In the genomic region with DNA sequence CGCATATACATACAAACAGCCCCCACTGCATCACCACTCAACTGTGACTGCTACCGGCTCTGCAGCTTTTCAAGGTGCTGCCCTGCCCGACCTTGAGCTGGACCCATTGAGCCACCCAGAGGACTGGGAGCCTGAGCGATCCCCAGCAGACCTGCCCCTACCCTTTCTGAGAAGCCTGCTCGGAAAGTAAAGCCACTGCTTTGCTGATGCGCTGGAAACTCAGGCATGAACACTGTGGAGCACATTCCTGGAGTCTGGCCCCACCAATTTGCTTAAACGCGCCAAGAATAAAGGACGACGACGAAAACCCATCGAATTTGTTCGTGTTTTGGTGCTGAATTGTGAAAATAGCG, we compare ENCODE assay signal across 8 mouse cellular contexts. TPM values are rescaled to one million over a fixed set of nuclear protein-coding genes. Genes with fewer than 3 reads are reported as not detected.
DNase-seq lines count a peak whose midpoint lies in the region; ATAC-seq and TF ChIP-seq lines count a peak whose summit lies in the region.

No protein-coding gene starts in this region.

- peak overlapping the region; percentile 78 for H3K4me3 ChIP-seq in left cerebral cortex, adult 2 months
- peak overlapping the region; percentile 75 for H3K4me3 ChIP-seq in embryonic facial prominence, embryonic 13.5 days
- H3K4me3 ChIP-seq in intestine, embryonic 15.5 days (replicated peaks), result peak overlapping the region; percentile 79
- H3K4me3 ChIP-seq in macrophage (ENCODE audit: inconsistent target), result peak overlapping the region; percentile 54

- peaks cover 14% of the 10 kb centered on the region for H3K27me3 ChIP-seq in embryonic facial prominence, embryonic 13.5 days
- no peaks in the 10 kb centered on the region for H3K27me3 ChIP-seq in intestine, embryonic 15.5 days (replicated peaks)

- H3K9ac ChIP-seq in embryonic facial prominence, embryonic 13.5 days, result peak overlapping the region; percentile 78
- H3K9ac ChIP-seq in intestine, embryonic 15.5 days, result peak overlapping the region; percentile 65; the same call in 1 of the 2 replicates

- ATAC-seq in embryonic facial prominence, embryonic 13.5 days (ENCODE audit: insufficient number of reproducible peaks, insufficient read depth, low FRiP score, low TSS enrichment, low read depth), result no peak
- no peak for ATAC-seq in intestine, embryonic 15.5 days

- H3K79me2 ChIP-seq in macrophage (ENCODE audit: inconsistent target), result peaks cover 35% of the 10 kb centered on the region

- H3K9me3 ChIP-seq in embryonic facial prominence, embryonic 13.5 days, result no peaks in the 10 kb centered on the region
- no peaks in the 10 kb centered on the region for H3K9me3 ChIP-seq in intestine, embryonic 15.5 days

- H3K4me2 ChIP-seq in embryonic facial prominence, embryonic 13.5 days, result peak overlapping the region; percentile 100
- H3K4me2 ChIP-seq in intestine, embryonic 15.5 days (replicated peaks), result peak overlapping the region; percentile 96

- H3K36me3 ChIP-seq in embryonic facial prominence, embryonic 13.5 days, result peaks cover 12% of the 10 kb centered on the region
- no peaks in the 10 kb centered on the region for H3K36me3 ChIP-seq in intestine, embryonic 15.5 days
- H3K36me3 ChIP-seq in macrophage (ENCODE audit: inconsistent target), result peaks cover 9% of the 10 kb centered on the region; the same call in 1 of the 2 replicates

- peak overlapping the region; percentile 96 for H3K27ac ChIP-seq in left cerebral cortex, adult 2 months
- peak overlapping the region; percentile 88 for H3K27ac ChIP-seq in embryonic facial prominence, embryonic 13.5 days
- peak overlapping the region; percentile 91 for H3K27ac ChIP-seq in intestine, embryonic 15.5 days
- H3K27ac ChIP-seq in macrophage, result 0 out of 2 replicates have a peak overlapping the region, but pooled peaks have one; percentile 25

- no peak for DNase-seq in left cerebral cortex, adult 2 months (ENCODE audit: extremely low spot score in 1 of 2, low spot score in 2 of 2)
- DNase-seq in left cerebral cortex, postnatal 10 days (ENCODE audit: extremely low spot score in 1 of 2, low spot score in 2 of 2), result no peak
- no peak for DNase-seq in urinary bladder, postnatal 25 days (ENCODE audit: low spot score)
- no peak for DNase-seq in left cerebral cortex, postnatal 14 days (ENCODE audit: low spot score in 2 of 2)
- no peak for DNase-seq in left cerebral cortex, adult 8-10 months (ENCODE audit: low spot score in 2 of 2)

- under 1% methylated on average over 14 of the region's 14 CpGs for WGBS in embryonic facial prominence, embryonic 13.5 days
- 1% methylated on average over 14 of the region's 14 CpGs for WGBS in intestine, embryonic 15.5 days
- WGBS in macrophage (ENCODE audit: missing documents), result 3% methylated on average over 14 of the region's 14 CpGs

- TF ChIP-seq CTCF in left cerebral cortex, adult 2 months (IDR thresholded peaks at IDR 0.05), result no peak

- H3K4me1 ChIP-seq in embryonic facial prominence, embryonic 13.5 days, result peaks cover 44% of the 10 kb centered on the region
- H3K4me1 ChIP-seq in intestine, embryonic 15.5 days (replicated peaks), result peaks cover 35% of the 10 kb centered on the region

- intact Hi-C loops in left cerebral cortex, adult 2 months (cut with DNase I), result no loop called here
- intact Hi-C loops in left cerebral cortex, postnatal 10 days (cut with DNase I), result no loop called here
- intact Hi-C loops in left cerebral cortex, postnatal 14 days (cut with DNase I), result no loop called here

RNA-seq across cellular contexts. Expression of a gene that starts 0.5 kb away (rescaled TPM):
- 10 to 100 TPM; 18.5 to 19.3 TPM for total RNA-seq in left cerebral cortex, adult 2 months (2021)
- 10 to 100 TPM; 10.2 to 11.2 TPM for total RNA-seq in left cerebral cortex, postnatal 10 days (2021)
- polyA plus RNA-seq in embryonic facial prominence, embryonic 13.5 days (2015; fragmentation: Nextera tagmentation; extraction: Ambion mirVana), result 10.1 TPM in 2 replicates
- 10.6 and 10.9 TPM in 2 replicates for polyA plus RNA-seq in intestine, embryonic 15.5 days (2015; fragmentation: Nextera tagmentation; extraction: Ambion mirVana)
- total RNA-seq in macrophage (2018; cell fraction: chromatin; rRNA removed), result 10 to 100 TPM in 1 of 26 experiments, 1 to 10 TPM in 18, under 1 TPM in 7; 0.63 to 12.4 (median 1.9) TPM
- 10 to 100 TPM in 7 of 26 experiments, 1 to 10 TPM in 19; 1.3 to 16.6 (median 5.4) TPM for total RNA-seq in macrophage (2018; cell fraction: cytosol; rRNA removed)
- total RNA-seq in macrophage (2018; cell fraction: nucleus; rRNA removed), result 10 to 100 TPM in 3 of 26 experiments, 1 to 10 TPM in 23; 1.5 to 15.0 (median 5.3) TPM
- 5.1 to 13.0 TPM (median 8.0 TPM) in 3 replicates for polyA plus RNA-seq in macrophage (2018)
- 10 to 100 TPM; 12.7 to 13.4 TPM for total RNA-seq in left cerebral cortex, postnatal 14 days (2021)
- total RNA-seq in left cerebral cortex, adult 8-10 months (2022), result 10 to 100 TPM; 15.8 to 21.0 (median 19.3) TPM

RNA-seq across cellular contexts. Expression of a gene that starts 12.1 kb away (rescaled TPM):
- 10 to 100 TPM; 18.9 to 19.6 TPM for total RNA-seq in left cerebral cortex, adult 2 months (2021)
- 10 to 100 TPM; 14.5 to 16.9 TPM for total RNA-seq in left cerebral cortex, postnatal 10 days (2021)
- polyA plus RNA-seq in embryonic facial prominence, embryonic 13.5 days (2015; fragmentation: Nextera tagmentation; extraction: Ambion mirVana), result 38.0 and 38.1 TPM in 2 replicates
- 20.4 and 21.0 TPM in 2 replicates for polyA plus RNA-seq in intestine, embryonic 15.5 days (2015; fragmentation: Nextera tagmentation; extraction: Ambion mirVana)
- total RNA-seq in macrophage (2018; cell fraction: chromatin; rRNA removed), result 10 to 100 TPM in 6 of 26 experiments, 1 to 10 TPM in 19, under 1 TPM in 1; 0.57 to 18.3 (median 3.5) TPM
- total RNA-seq in macrophage (2018; cell fraction: cytosol; rRNA removed), result 10 to 100 TPM in 14 of 26 experiments, 1 to 10 TPM in 12; 5.0 to 32.6 (median 10.6) TPM
- total RNA-seq in macrophage (2018; cell fraction: nucleus; rRNA removed), result 10 to 100 TPM in 12 of 26 experiments, 1 to 10 TPM in 14; 3.3 to 33.6 (median 9.9) TPM
- polyA plus RNA-seq in macrophage (2018), result 7.5 to 11.5 TPM (median 10.7 TPM) in 3 replicates
- 10 to 100 TPM; 14.2 to 14.4 TPM for total RNA-seq in left cerebral cortex, postnatal 14 days (2021)
- total RNA-seq in left cerebral cortex, adult 8-10 months (2022), result 10 to 100 TPM; 15.4 to 17.4 (median 15.8) TPM

RNA-seq across cellular contexts. Expression of a gene that starts 19.3 kb away (rescaled TPM):
- total RNA-seq in left cerebral cortex, adult 2 months (2021), result 10 to 100 TPM; 19.2 to 20.7 TPM
- 10 to 100 TPM; 18.8 to 21.2 TPM for total RNA-seq in left cerebral cortex, postnatal 10 days (2021)
- polyA plus RNA-seq in embryonic facial prominence, embryonic 13.5 days (2015; fragmentation: Nextera tagmentation; extraction: Ambion mirVana), result 56.3 and 61.2 TPM in 2 replicates
- polyA plus RNA-seq in intestine, embryonic 15.5 days (2015; fragmentation: Nextera tagmentation; extraction: Ambion mirVana), result 31.2 and 32.0 TPM in 2 replicates
- total RNA-seq in macrophage (2018; cell fraction: chromatin; rRNA removed), result 10 to 100 TPM in 16 of 26 experiments, 1 to 10 TPM in 10; 1.5 to 37.2 (median 14.6) TPM
- 10 to 100 TPM in 23 of 26 experiments, 1 to 10 TPM in 3; 6.9 to 19.0 (median 15.8) TPM for total RNA-seq in macrophage (2018; cell fraction: cytosol; rRNA removed)
- 10 to 100 TPM in 18 of 26 experiments, 1 to 10 TPM in 8; 2.5 to 37.2 (median 18.3) TPM for total RNA-seq in macrophage (2018; cell fraction: nucleus; rRNA removed)
- 5.4 to 24.7 TPM (median 14.9 TPM) in 3 replicates for polyA plus RNA-seq in macrophage (2018)
- total RNA-seq in left cerebral cortex, postnatal 14 days (2021), result 10 to 100 TPM; 16.1 to 19.3 TPM
- total RNA-seq in left cerebral cortex, adult 8-10 months (2022), result 10 to 100 TPM; 17.5 to 27.0 (median 24.0) TPM

RNA-seq across cellular contexts. Expression of a gene that starts 19.3 kb away (rescaled TPM):
- 10 to 100 TPM; 13.6 to 13.9 TPM for total RNA-seq in left cerebral cortex, adult 2 months (2021)
- 10 to 100 TPM; 11.9 to 14.7 TPM for total RNA-seq in left cerebral cortex, postnatal 10 days (2021)
- polyA plus RNA-seq in embryonic facial prominence, embryonic 13.5 days (2015; fragmentation: Nextera tagmentation; extraction: Ambion mirVana), result 17.5 and 22.9 TPM in 2 replicates
- polyA plus RNA-seq in intestine, embryonic 15.5 days (2015; fragmentation: Nextera tagmentation; extraction: Ambion mirVana), result 15.6 and 19.0 TPM in 2 replicates
- 10 to 100 TPM in 22 of 26 experiments, 1 to 10 TPM in 4; 5.7 to 34.4 (median 20.8) TPM for total RNA-seq in macrophage (2018; cell fraction: chromatin; rRNA removed)
- total RNA-seq in macrophage (2018; cell fraction: cytosol; rRNA removed), result 1 to 10 TPM in 23 of 26 experiments, under 1 TPM in 3; 0.47 to 4.4 (median 2.3) TPM
- 10 to 100 TPM in 17 of 26 experiments, 1 to 10 TPM in 9; 3.2 to 35.7 (median 10.6) TPM for total RNA-seq in macrophage (2018; cell fraction: nucleus; rRNA removed)
- 3.5 to 5.0 TPM (median 4.8 TPM) in 3 replicates for polyA plus RNA-seq in macrophage (2018)
- total RNA-seq in left cerebral cortex, postnatal 14 days (2021), result 10 to 100 TPM; 11.5 to 13.2 TPM
- total RNA-seq in left cerebral cortex, adult 8-10 months (2022), result 10 to 100 TPM; 11.7 to 17.5 (median 14.0) TPM

RNA-seq across cellular contexts. Expression of a gene that starts 30.2 kb away (rescaled TPM):
- under 1 TPM; 0.49 to 0.95 TPM for total RNA-seq in left cerebral cortex, adult 2 months (2021)
- under 1 TPM; 0.43 to 0.54 TPM for total RNA-seq in left cerebral cortex, postnatal 10 days (2021)
- polyA plus RNA-seq in embryonic facial prominence, embryonic 13.5 days (2015; fragmentation: Nextera tagmentation; extraction: Ambion mirVana), result 0.55 and 0.59 TPM in 2 replicates
- 0.19 and 0.44 TPM in 2 replicates for polyA plus RNA-seq in intestine, embryonic 15.5 days (2015; fragmentation: Nextera tagmentation; extraction: Ambion mirVana)
- total RNA-seq in macrophage (2018; cell fraction: chromatin; rRNA removed), result under 1 TPM in 4 of 26 experiments, not detected in 22; 0.26 to 0.38 (median 0.31) TPM
- total RNA-seq in macrophage (2018; cell fraction: cytosol; rRNA removed), result under 1 TPM in 1 of 26 experiments, not detected in 25; 0.03 TPM
- total RNA-seq in macrophage (2018; cell fraction: nucleus; rRNA removed), result under 1 TPM in 5 of 26 experiments, not detected in 21; 0.17 to 0.33 (median 0.21) TPM
- not detected in 3 replicates for polyA plus RNA-seq in macrophage (2018)
- total RNA-seq in left cerebral cortex, postnatal 14 days (2021), result under 1 TPM; 0.49 to 0.55 TPM
- under 1 TPM; 0.61 to 0.94 (median 0.73) TPM for total RNA-seq in left cerebral cortex, adult 8-10 months (2022)

Comparison
In these comparisons a context has a peak if more than half of its experiments do, and no peak if none do; other contexts are left out.
1. H3K27ac ChIP-seq: peak in every context shown above with its lines; median percentile 96 in left cerebral cortex, adult 2 months; 91 in intestine, embryonic 15.5 days; 88 in embryonic facial prominence, embryonic 13.5 days; 25 in macrophage.